Mouse (Mus musculus) thymus, adult 2 months (tissue): Measurements from ENCODE around the gene Ptcd2.

ENCODE experiments used
- CTCF ChIP-seq: fragments of 200-500 bp; IDR thresholded peaks from 2 replicates; pipeline ENCODE4 v1.5.1; 2012; ENCODE audit warnings: mild to moderate bottlenecking, control low read depth, low read length, moderate library complexity, borderline replicate concordance; ENCODE audit not compliant: control insufficient read depth, poor library complexity, insufficient read depth; ENCODE audit errors: extremely low read depth
- POLR2A ChIP-seq: fragments of 200-500 bp; IDR thresholded peaks from 2 replicates; pipeline ENCODE4 v1.6.1; 2012; ENCODE audit warnings: mild to moderate bottlenecking, low read length, control low read depth, moderate library complexity; ENCODE audit not compliant: control insufficient read depth, poor library complexity, insufficient read depth; ENCODE audit errors: extremely low read depth

- TF ChIP-seq CTCF (peak; percentile 96), POLR2A (peak; percentile 60)
Observed at GRCm38 (mm10) chr13:99352758-99353489, 8.4 kb upstream of the Ptcd2 start.
